Mouse (Mus musculus) adipocyte (in vitro differentiated cells): ENCODE measurements around the gene Chst11.

ENCODE experiments used
- DNase-seq: peaks from one replicate; pipeline ENCODE4 v3.0.0-alpha.2; 2016; ENCODE audit warnings: low spot score

The Chst11 gene

DNA sequence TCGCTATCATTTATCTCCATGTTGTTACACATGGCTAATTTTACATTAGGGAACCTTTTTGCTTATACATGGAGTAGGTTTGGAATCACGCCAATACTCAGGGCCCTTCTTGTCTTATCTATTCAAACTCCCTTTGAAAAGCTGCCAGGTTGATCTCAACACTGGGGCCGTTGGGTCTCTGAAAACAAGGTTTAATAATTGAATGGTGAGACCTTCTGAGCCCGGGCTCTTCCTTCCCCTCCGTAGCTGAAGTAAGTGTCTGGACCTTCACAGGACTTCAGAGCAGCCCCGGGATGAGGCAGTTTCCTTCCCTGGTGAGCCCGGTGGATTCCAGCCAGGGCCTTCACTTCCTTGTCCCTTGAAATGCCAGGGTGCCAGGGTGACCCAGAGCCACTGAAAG is 5.6 kb downstream of the Chst11 start:
- no peak for DNase-seq

- DNase-seq, result no peak
These were observed 6.6 kb downstream of the Chst11 start for GRCm38 (mm10) chr10:82991756-82992519.

- DNase-seq, result no peak
These were observed 9.0 kb downstream of the Chst11 start for GRCm38 (mm10) chr10:82994284-82994683.

DNA sequence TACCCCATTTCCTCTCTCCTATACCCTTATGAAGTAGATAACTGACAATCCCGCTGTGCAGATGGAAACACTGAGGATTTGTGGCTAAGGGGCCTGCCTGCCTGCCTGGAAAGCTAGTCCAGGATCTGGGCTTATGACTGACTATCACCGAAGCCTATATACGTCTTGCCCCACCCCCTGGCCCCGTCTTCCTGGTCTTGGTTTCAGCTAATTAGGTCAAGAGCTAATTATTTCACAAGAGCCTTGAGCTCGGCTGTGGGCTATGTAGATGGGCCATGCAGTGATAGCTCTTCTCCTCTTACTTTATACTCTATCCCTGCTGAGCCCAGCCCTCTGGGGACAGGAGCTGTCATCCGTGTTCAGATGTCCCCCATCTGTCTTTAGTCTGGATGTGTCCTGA is 12.2 kb downstream of the Chst11 start:
- no peak for DNase-seq

- no peak for DNase-seq
These were observed 14.9 kb downstream of the Chst11 start for GRCm38 (mm10) chr10:83000169-83000568.

DNA sequence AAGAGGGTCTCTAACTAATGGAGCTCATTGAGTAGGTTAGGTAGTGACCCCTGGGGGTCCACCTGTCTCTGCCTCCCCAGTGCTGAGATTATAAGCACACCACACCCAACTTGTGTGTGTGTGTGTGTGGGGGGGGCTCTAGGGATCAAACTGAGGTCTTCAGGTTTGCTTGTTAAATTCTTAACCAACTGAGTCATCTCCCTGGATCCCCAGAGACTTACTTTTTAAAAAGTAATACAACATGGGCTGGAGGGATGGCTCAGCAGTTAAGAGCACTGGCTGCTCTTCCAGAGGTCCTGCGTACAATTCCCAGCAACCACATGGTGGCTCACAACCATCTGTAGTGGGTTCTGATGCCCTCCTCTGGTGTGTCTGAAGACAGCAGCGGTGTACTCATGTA is 15.4 kb downstream of the Chst11 start:
- DNase-seq, result no peak

- no peak for DNase-seq
These were observed 18.6 kb downstream of the Chst11 start for GRCm38 (mm10) chr10:83003899-83004298.

- no peak for DNase-seq
These were observed 19.1 kb downstream of the Chst11 start for GRCm38 (mm10) chr10:83004389-83004788.

DNA sequence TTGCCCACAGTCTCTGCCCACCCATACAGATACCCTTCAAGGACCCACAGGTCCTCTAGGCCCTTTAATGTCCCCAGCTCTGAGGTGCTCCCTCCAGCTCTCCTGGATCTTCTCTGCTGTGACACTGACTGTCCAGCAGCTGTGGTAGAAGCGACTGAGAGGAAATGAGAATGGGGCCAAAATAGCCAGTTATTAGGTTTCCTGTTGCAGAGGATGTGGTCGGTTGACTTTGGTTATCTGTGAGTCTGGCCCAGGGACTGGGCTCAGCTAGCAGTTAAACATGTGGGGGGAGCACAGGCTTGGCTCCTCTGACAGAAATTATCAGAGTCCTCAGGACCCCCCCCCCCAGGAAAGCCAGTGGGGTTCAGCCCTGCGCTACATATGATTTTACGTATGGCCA is 19.7 kb downstream of the Chst11 start:
- DNase-seq, result no peak

- DNase-seq, result no peak
These were observed 21.0 kb downstream of the Chst11 start for GRCm38 (mm10) chr10:83006258-83006657.

DNA sequence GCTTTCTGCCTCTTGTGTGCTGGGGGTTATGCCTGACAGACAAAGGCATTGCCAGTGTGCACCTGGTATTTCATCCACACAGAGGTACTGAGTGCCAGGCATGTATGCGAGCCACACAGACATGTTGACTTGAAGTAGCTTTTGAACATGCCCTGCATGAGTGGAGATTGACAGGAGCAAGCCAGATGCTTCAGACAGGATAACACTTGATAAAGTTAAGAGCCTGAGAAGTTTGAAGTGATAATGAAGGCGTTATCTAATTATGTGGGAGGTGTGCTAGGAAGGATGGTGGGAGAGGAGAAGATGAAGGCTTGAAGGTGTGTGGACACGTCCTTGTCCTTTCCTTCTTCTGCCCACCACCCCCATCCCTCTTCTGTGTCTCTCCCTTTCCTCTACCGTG is 28.7 kb downstream of the Chst11 start:
- no peak for DNase-seq

DNA sequence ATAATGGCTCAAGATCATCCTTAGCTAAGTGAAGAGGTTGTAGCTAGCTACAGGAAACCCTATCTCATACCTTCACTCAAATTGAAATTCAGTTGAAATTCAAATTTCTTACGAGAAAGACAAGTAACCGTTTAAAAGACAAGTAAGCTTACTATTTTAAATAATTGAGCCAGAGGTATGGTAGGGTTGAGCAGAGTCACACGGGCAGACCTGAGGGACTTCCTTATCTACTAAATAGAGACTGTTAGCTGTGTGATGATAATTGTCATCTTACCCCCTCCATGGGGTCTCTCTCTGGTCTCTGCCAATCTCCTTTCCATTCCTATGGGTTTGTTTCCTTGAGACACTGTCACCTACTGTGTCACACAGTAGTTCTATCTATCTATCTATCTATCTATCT is 30.6 kb downstream of the Chst11 start:
- no peak for DNase-seq

GRCm38 (mm10) chr10:83016779-83017178 is 31.5 kb downstream of the Chst11 start:
- DNase-seq, result peak; percentile 33

DNA sequence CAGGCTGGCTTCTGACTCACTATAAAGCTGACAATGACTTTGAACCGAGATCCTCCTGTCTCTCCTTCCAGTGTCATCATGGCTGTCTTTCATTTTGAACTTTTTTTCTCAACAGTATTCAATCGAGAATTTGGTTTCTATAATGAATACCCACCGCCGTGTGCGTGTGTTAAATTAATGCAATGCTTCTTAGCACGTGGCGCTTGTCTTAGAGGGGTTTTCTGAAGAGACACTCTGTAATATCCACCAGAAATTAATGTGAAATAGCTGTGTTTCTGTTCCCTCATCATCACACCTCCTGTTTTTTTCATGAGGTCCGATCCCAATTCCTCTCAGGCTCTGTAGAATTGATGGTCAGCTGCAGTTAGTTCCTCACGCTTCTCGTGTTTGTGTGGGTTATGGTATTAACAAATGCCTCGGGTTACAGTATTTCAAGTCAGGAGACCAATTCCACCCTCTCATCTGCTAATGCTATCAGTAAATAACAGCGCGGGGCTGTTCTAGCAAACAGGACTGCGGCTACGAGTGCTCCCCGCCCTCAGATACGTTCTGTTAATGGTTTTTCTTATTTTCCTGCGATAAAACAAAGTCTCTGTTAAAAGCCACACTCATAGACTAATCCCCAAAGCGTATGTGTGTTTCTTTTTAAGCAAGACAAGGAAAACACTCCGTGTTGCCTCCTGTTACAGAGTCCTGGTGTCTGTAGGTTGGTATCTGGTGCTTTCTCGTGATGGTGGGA is 32.6 kb downstream of the Chst11 start:
- no peak for DNase-seq

DNA sequence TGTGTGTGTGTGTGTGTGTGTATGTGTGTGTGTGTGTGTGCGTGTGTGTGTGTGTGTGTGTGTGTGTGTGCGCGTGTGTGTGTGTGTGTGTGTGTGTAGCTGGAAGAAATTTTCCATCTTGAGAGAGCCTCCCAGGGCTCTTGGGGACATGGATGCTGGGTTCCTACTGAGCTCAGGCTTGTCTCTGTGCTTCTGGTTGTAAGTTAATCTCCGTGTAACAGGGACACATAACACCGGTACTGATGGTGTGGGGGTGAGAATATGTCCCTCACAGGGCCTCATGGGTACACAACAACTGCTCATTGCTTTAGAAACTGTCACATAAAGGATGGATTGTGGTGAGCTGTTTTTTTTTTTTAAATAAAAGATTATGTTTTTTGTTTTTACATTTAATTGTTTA is 33.2 kb downstream of the Chst11 start:
- no peak for DNase-seq

DNA sequence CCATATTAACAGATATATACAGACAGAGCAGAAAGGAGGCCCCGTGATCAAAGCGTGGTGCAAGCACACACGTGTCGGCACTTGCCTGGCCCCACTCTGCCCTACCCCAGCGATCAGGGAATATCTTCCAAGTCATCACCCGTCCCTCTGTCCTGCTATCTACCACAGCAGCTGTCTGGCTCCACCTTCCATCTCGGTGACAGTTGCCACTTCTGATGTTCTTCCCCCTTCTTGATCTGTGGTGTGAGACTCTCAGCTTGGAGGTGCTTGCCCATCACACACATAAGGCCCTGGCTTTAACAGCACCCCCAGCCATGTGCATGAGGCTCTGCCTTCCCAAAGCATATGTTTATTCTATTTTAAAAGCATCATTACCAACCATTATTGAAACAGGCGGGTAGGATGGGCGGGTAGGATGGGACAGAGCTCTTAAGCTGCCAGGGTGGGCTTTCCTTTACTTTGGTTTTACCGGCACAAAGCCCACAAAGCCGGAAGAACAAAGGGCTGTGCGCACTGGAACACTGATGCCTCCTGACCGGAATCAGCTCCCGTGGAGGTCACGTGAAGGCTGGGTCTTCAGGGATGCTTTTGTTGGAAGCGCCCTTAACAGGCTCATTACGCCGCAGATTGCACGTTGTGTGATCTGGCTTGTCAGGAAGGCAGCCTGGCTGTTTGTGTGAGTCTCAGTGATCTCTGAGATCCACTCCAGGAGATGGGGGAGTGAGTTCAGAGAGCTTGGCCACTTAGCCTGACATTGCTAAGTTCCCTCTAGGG is 34.4 kb downstream of the Chst11 start:
- no peak for DNase-seq

DNA sequence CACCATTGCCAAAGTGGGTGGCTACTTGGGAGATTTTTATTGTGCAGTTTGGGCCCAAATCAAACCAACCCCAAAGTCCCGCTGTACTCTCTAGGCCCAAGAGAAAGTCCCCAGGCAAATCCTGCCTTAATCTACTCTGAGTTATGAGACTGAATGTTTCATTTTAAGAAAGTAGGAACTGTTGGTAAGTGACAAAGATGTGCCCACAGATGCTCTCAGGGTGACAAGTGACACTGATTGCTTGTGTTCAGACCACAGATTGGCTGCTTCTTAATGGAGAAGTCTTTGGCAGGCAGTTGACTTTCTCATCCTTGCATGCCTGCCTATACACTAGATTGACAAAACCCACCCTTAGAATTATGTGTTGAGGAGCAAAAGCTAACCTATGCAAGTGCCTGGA is 37.3 kb downstream of the Chst11 start:
- no peak for DNase-seq

DNA sequence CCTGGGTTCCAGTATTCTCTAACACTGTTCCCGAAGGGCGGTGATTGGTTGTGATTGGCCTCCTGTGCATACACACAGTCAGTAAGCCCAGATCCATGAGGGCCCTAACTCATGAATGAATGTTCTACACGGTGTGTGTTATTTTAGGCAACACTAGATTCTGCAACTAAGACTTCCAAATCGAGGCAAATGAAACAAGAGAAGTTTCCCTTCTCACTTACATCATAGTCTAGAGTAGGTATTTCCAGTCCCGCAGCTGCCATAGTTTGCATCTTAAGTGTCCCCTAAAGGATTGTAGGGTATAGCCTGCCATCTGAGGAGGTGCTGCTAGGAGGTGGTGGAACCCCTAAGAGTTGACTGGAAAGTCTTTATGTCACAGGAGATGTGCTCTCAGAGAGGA is 40.9 kb downstream of the Chst11 start:
- DNase-seq, result no peak

DNA sequence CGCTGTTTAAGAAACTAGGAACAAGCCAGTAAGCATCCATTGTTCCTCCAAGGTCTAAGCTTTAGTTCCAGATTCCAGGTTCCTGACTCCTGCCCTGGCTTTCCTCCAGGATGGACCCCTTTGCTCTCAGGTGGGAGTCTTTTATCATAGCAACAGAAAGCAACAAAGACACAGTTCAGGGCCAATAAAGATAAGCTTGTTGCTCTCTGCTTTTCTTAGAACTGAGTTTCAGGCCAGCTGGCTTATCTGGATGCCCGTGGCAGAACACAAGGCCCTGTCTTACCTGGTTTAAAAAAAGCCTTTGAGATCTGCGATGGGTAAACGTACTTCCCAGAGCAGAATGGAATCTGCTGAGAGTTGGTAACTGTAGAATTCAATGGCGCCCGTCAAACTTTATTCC is 42.4 kb downstream of the Chst11 start:
- DNase-seq, result no peak

DNA sequence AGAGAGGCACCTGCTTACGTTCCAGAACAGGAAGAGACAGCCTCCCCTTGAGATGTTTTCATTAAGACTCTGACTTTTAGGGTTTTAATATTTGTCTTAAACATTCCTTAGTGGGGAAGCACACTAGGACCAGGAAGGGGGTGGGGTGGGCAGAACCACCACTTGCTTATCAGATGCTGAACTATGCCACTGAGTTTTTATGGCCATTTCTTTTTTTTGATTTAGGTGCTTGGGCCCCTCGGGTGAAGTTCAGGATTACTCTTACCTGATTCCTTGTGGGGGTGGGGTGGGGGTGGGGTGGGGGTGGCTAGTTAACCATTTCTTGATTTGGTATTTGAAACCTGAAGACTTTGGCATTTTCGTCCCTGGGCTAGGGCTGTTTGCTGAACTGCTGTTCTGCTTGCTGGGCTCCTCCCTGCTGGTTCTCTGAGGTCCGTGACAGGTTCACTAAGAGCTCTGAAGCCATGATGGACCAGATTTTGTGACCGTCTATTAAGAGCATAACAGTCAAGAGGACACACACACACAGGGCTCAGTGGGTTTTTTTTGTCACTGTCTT is 44.9 kb downstream of the Chst11 start:
- DNase-seq, result no peak

GRCm38 (mm10) chr10:83030928-83031327 is 45.6 kb downstream of the Chst11 start:
- peak; percentile 21 for DNase-seq

- DNase-seq, result peak; percentile 51
These were observed 46.3 kb downstream of the Chst11 start for GRCm38 (mm10) chr10:83031561-83031960.

DNA sequence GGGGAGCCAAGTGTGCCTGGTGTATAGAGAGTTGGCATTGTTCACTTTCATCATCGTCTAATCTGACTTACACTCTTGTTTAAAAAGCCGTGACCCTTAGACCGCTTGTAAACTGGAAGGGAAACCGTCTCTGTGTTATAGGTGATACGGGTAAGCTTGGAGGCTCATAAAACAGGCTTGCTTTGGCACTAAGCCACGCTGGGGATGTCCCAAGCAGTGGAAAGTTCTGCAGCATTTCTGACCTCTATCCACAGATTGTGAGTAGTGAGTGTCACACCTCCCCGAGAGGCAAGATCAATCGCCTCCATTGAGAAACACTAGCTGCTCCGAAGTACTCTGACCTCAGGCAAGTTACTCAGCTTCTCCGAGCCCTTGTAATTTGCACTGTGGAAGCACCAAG is 47.3 kb downstream of the Chst11 start:
- DNase-seq, result peak; percentile 89
